Mouse (Mus musculus) embryonic facial prominence, embryonic 12.5 days (tissue): ENCODE data around the gene Gm5622. TPM values are rescaled to one million over a fixed set of nuclear protein-coding genes. Genes with fewer than 3 reads are reported as not detected.
"Not testable (repeated sequence)": the region's sequence is repeated elsewhere in the genome, so short reads cannot be mapped to it uniquely, and the experiment has no call there.

Experiments used
- ATAC-seq: fragments of 200-750 bp; cut with Nextera tagmentation; 2 replicates; pipeline ENCODE4 v1.8.0; 2017; ENCODE audit not compliant: insufficient number of reproducible peaks, insufficient read depth, low FRiP score, low TSS enrichment
- H3K27ac ChIP-seq: fragments of 300-500 bp; sonication (generic); 2 replicates; pipeline ENCODE4 v1.5.1; 2016; ENCODE audit warnings: mild to moderate bottlenecking
- H3K27me3 ChIP-seq: fragments of 300-500 bp; sonication (generic); 2 replicates; pipeline ENCODE4 v1.6.1; 2016; ENCODE audit warnings: mild to moderate bottlenecking, moderate library complexity
- H3K36me3 ChIP-seq: fragments of 300-500 bp; sonication (generic); 2 replicates; pipeline ENCODE4 v1.6.1; 2016; ENCODE audit warnings: mild to moderate bottlenecking
- H3K4me1 ChIP-seq: fragments of 300-500 bp; sonication (generic); 2 replicates; pipeline ENCODE4 v1.6.1; 2016
- H3K4me2 ChIP-seq: fragments of 300-500 bp; sonication (generic); replicated peaks from 2 replicates; pipeline ENCODE4 v1.6.1; 2016; ENCODE audit warnings: mild to moderate bottlenecking, moderate library complexity
- H3K4me3 ChIP-seq: fragments of 300-500 bp; sonication (generic); 2 replicates; pipeline ENCODE4 v1.5.1; 2016; ENCODE audit warnings: mild to moderate bottlenecking
- H3K9ac ChIP-seq: fragments of 300-500 bp; sonication (generic); 2 replicates; pipeline ENCODE4 v1.6.1; 2016; ENCODE audit warnings: mild to moderate bottlenecking, moderate library complexity
- H3K9me3 ChIP-seq: fragments of 300-500 bp; sonication (generic); 2 replicates; pipeline ENCODE4 v1.6.1; 2016; ENCODE audit warnings: mild to moderate bottlenecking, moderate library complexity
- WGBS: fragments of 180-500 bp; shearing (Covaris S2); methylation state at CpG from one replicate; pipeline ENCODE4 v1.1.7; 2016; 5-methylcytosine and 5-hydroxymethylcytosine counted together
- polyA plus RNA-seq: library from polyadenylated mRNA; unstranded; fragments of >200 nt; fragmentation: Nextera tagmentation; extraction: Ambion mirVana; gene quantifications from 2 replicates; pipeline ENCODE4 v1.2.1, GENCODE M21; 2016

Gm5622 gene
- not detected in 2 replicates for polyA plus RNA-seq

DNA sequence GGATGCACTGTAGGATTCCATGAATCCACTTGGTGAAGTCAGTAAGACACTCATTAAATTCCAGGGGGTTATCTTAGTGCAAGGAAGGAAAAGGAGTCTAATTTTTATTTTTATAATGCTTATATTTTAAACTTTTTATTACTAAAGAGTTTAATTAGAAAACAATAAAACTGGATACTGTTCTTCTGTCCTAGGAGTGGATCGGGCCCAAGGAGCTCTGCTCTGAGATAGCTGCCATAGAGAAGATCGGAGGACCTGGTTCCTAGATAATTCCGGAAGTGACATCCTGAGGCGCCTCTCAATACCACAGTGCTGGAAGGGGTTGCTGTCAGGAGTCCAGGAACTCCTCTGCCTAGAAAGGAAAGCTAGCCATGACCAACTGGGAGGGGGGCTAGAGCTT is at the start of gene Gm5622:
TSS of gene Gm5622 (plus strand) at position 301 of the 400 bp plus-strand sequence.
- Histone ChIP-seq H3K4me1 (no peaks in the 10 kb centered on the region), H3K9me3 (no peaks in the 10 kb centered on the region), H3K4me3 (no peak within 1 kb of the TSS), H3K27me3 (no peaks in the 10 kb centered on the region), H3K4me2 (no peak within 1 kb of the TSS), H3K36me3 (no peaks in the 10 kb centered on the region), H3K9ac (no peak within 1 kb of the TSS), H3K27ac (no peak within 1 kb of the TSS)
- no peak for ATAC-seq
- 91% methylated on average over 4 of the region's 4 CpGs for WGBS

DNA sequence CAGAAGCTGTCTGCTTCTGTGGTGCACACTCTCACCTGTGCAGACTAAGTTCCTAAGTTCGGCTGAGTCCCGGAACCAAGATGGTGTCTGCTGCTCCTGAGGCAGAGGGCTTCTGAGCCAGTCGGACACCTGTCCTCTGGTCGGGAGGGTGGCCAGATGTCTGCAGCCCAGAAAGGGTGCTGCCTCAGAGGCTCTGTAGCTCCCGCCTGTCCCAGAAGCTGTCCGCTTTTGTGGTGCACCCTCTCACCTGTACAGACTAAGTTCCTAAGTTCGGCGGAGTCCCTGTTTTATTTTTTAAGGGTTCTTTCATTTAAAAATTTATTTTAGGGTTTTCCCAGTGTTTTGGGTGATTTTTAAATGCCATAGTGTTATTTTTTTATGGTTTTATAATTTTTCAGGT is 45.2 kb upstream of the Gm5622 start:
- no peaks in the 10 kb centered on the region for H3K27me3 ChIP-seq
- ATAC-seq = no peak
- WGBS = 93% methylated on average over 8 of the region's 8 CpGs
- no peak overlapping the region for H3K9ac ChIP-seq
- H3K27ac ChIP-seq = no peak overlapping the region
- H3K4me1 ChIP-seq = no peaks in the 10 kb centered on the region
- H3K4me2 ChIP-seq = no peak overlapping the region
- no peaks in the 10 kb centered on the region for H3K9me3 ChIP-seq
- no peaks in the 10 kb centered on the region for H3K36me3 ChIP-seq
- no peak overlapping the region for H3K4me3 ChIP-seq

DNA sequence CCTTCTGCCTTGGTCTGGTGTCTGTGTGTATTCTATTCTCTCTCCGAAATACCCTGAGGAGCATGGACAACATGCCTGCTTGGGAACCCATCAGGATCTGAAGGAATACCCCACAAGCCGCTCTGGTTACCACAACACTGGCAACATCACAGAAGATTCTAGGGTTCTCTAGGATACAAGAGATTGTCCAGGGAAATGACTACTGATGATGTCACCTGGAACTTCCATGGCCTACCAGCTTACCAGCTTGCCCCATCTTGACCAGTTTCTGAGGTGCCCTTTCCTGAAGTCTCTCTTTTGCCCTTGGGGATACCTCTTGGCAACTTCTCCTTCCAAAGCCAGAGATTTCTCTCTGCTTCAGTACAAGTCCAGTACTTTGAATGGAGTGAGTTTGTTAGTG is 21.4 kb downstream of the Gm5622 start, which contains the start of gene Gm17175:
TSS of gene Gm17175 (minus strand) at position 101 of the 400 bp plus-strand sequence.
- not testable (repeated sequence) for H3K4me2 ChIP-seq, H3K36me3 ChIP-seq, ATAC-seq, H3K27ac ChIP-seq, H3K4me3 ChIP-seq, H3K4me1 ChIP-seq, H3K9me3 ChIP-seq, H3K9ac ChIP-seq, H3K27me3 ChIP-seq
- WGBS = 95% methylated on average over 2 of the region's 2 CpGs

DNA sequence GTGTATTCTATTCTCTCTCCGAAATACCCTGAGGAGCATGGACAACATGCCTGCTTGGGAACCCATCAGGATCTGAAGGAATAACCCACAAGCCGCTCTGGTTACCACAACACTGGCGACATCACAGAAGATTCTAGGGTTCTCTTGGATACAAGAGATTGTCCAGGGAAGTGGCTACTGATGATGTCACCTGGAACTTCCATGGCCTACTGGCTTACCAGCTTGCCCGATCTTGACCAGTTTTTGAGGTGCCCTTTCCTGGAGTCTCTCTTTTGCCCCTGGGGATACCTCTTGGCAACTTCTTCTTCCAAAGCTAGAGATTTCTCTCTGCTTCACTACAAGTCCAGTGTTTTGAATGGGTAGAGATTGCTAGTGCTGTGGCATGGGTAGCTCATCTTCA is 39.4 kb downstream of the Gm5622 start, which contains the start of gene Gm17174:
TSS of gene Gm17174 (minus strand) at position 101 of the 400 bp plus-strand sequence.
- not testable (repeated sequence) for H3K9me3 ChIP-seq, H3K4me2 ChIP-seq, ATAC-seq, H3K4me1 ChIP-seq, H3K4me3 ChIP-seq, H3K36me3 ChIP-seq, H3K27ac ChIP-seq, H3K9ac ChIP-seq, H3K27me3 ChIP-seq
- WGBS = 94% methylated on average over 4 of the region's 4 CpGs

DNA sequence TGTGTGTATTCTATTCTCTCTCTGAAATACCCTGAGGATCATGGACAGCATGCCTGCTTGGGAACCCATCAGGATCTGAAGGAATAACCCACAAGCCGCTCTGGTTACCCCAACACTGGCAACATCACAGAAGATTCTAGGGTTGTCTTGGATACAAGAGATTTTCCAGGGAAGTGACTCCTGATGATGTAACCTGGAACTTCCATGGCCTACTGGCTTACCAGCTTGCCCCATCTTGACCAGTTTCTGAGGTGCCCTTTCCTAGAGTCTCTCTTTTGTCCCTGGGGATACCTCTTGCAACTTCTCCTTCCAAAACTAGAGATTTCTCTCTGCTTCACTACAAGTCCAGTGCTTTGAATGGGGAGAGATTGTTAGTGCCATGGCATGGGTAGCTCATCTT is 58.6 kb downstream of the Gm5622 start, which contains the start of gene Gm17078:
TSS of gene Gm17078 (minus strand) at position 101 of the 400 bp plus-strand sequence.
- no peak within 1 kb of the TSS for H3K27ac ChIP-seq
- no peaks in the 10 kb centered on the region for H3K27me3 ChIP-seq
- H3K4me2 ChIP-seq = no peak within 1 kb of the TSS
- no peak within 1 kb of the TSS for H3K9ac ChIP-seq
- H3K4me1 ChIP-seq = no peaks in the 10 kb centered on the region
- no peak for ATAC-seq
- no peaks in the 10 kb centered on the region for H3K36me3 ChIP-seq
- no peaks in the 10 kb centered on the region for H3K9me3 ChIP-seq
- WGBS = 81% methylated on average over 1 of the region's 1 CpGs
- no peak within 1 kb of the TSS for H3K4me3 ChIP-seq

DNA sequence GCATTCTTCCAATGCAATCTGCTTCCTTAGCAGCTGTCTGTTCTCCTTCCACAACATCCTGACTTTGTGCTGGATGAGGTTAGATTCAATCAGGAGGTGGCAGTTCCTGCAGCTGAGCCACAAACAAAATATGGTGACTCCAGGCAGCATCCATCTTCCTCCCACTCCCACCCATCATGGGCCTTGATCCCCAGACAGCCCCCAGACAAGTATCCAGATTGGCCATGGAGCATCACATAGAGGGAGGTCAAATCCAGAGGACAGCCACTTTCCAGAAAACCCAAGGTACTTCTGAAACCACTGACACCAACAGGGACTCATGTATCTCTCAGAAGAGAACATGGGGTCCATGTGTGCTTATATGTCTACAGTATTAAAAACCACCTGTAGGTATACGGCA is 79.8 kb downstream of the Gm5622 start:
- not testable (repeated sequence) for H3K9ac ChIP-seq, H3K27ac ChIP-seq, H3K36me3 ChIP-seq, H3K9me3 ChIP-seq, H3K4me1 ChIP-seq, H3K4me2 ChIP-seq, H3K4me3 ChIP-seq, H3K27me3 ChIP-seq, ATAC-seq
- 93% methylated on average over 1 of the region's 1 CpGs for WGBS

DNA sequence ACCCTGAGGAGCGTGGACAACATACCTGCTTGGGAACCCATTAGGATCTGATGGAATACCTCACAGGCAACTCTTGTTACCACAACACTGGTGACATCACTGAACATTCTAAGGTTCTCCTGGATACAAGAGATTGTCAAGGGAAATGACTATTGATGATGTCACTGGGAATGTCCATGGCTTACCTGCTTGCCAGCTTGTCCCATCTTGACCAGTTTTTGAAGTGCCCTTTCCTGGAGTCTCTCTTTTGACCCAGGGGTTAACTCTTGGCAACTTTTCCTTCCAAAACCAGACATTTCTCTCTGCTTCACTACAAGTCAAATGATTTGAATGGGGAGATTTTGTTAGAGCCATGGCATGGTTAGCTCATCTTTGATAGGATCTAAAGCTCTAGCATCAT is 83.0 kb downstream of the Gm5622 start, which contains the start of gene Gm4181:
TSS of gene Gm4181 (minus strand) at position 101 of the 400 bp plus-strand sequence.
- not testable (repeated sequence) for H3K27ac ChIP-seq, H3K9me3 ChIP-seq, H3K4me2 ChIP-seq, H3K9ac ChIP-seq, H3K27me3 ChIP-seq, H3K4me3 ChIP-seq, H3K4me1 ChIP-seq, ATAC-seq, H3K36me3 ChIP-seq
- WGBS = 75% methylated on average over 1 of the region's 1 CpGs

DNA sequence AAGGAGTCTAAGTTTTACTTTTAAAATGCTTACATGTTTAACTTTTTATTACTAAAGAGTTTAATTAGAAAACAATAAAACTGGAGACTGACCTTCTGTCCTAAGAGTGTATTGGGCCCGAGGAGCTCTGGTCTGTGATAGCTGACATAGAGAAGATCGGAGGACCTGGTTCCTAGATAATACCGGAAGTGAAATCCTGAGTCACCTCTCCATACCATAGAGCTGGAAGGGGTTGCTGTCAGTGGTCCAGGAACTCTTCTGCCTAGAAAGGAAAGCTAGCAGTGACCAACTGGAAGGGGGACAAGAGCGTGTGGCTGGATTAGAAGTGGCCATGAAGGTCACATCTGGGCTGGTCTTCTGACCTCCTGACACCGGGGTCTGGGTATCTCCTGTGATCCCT is 124.7 kb downstream of the Gm5622 start:
- no peak overlapping the region for H3K9ac ChIP-seq
- ATAC-seq = no peak
- H3K4me1 ChIP-seq = no peaks in the 10 kb centered on the region
- no peaks in the 10 kb centered on the region for H3K9me3 ChIP-seq
- no peaks in the 10 kb centered on the region for H3K36me3 ChIP-seq
- H3K4me2 ChIP-seq = no peak overlapping the region
- H3K27ac ChIP-seq = no peak overlapping the region
- no peaks in the 10 kb centered on the region for H3K27me3 ChIP-seq
- no peak overlapping the region for H3K4me3 ChIP-seq
- WGBS = 89% methylated on average over 5 of the region's 5 CpGs

DNA sequence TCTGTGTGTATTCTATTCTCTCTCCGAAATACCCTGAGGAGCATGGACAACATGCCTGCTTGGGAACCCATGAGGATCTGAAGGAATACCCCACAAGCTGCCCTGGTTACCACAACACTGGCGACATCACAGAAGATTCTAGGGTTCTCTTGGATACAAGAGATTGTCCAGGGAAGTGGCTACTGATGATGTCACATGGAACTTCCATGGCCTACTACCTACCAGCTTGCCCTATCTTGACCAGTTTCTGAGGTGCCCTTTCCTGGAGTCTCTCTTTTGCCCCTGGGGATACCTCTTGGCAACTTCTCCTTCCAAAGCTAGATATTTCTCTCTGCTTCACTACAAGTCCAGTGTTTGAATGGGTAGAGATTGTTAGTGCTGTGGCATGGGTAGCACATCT is 142.8 kb downstream of the Gm5622 start, which contains the start of gene Gm17079:
TSS of gene Gm17079 (minus strand) at position 101 of the 400 bp plus-strand sequence.
- H3K27ac ChIP-seq, H3K4me2 ChIP-seq: not testable (repeated sequence)

More for the DNA sequence above, 142.8 kb downstream of the Gm5622 start, which contains the start of gene Gm17079:
- WGBS = 92% methylated on average over 2 of the region's 2 CpGs
- not testable (repeated sequence) for H3K4me3 ChIP-seq, H3K36me3 ChIP-seq, H3K9me3 ChIP-seq, H3K27me3 ChIP-seq, H3K4me1 ChIP-seq, ATAC-seq, H3K9ac ChIP-seq

Other genes starting within 250 kb of the Gm5622 start
- not detected in 2 replicates for gene Gm7247, start 191.0 kb upstream of the Gm5622 start, polyA plus RNA-seq
- not detected in 2 replicates for gene Vmn2r88, start 142.0 kb upstream of the Gm5622 start, polyA plus RNA-seq
- not detected in 2 replicates for gene Vmn2r89, start 100.9 kb upstream of the Gm5622 start, polyA plus RNA-seq
- gene Gm17175, start 21.3 kb downstream of the Gm5622 start, polyA plus RNA-seq = not detected in 2 replicates
- not detected in 2 replicates for gene Gm17174, start 39.3 kb downstream of the Gm5622 start, polyA plus RNA-seq
- not detected in 2 replicates for gene Gm17078, start 58.5 kb downstream of the Gm5622 start, polyA plus RNA-seq
- not detected in 2 replicates for gene Gm4181, start 82.9 kb downstream of the Gm5622 start, polyA plus RNA-seq
- not detected in 2 replicates for gene Gm17079, start 142.7 kb downstream of the Gm5622 start, polyA plus RNA-seq
- gene Gm5800, start 164.4 kb downstream of the Gm5622 start, polyA plus RNA-seq = not detected in 2 replicates
- gene Ang4, start 220.8 kb downstream of the Gm5622 start, polyA plus RNA-seq = not detected in 2 replicates
- not detected in 2 replicates for gene AY358078, start 247.3 kb downstream of the Gm5622 start, polyA plus RNA-seq